Mouse (Mus musculus): Measurements from ENCODE around the gene Lgals2.
"Not testable (repeated sequence)": the region's sequence is repeated elsewhere in the genome, so short reads cannot be mapped to it uniquely, and the experiment has no call there.

The Lgals2 gene

GRCm38 (mm10) chr15:78855303-78855965 is at the start of gene Lgals2:
Gene Lgals2 (minus strand): TSS chr15:78855529.
- DNase-seq: no peak

GRCm38 (mm10) chr15:78903243-78903642 is 47.9 kb upstream of the Lgals2 start:
- DNase-seq: peak; percentile 62

- DNase-seq: no peak
Measured at GRCm38 (mm10) chr15:78901422-78901789, 46.1 kb upstream of the Lgals2 start.

GRCm38 (mm10) chr15:78900585-78901421 is 45.5 kb upstream of the Lgals2 start:
- no peak for DNase-seq

GRCm38 (mm10) chr15:78899740-78900584 is 44.6 kb upstream of the Lgals2 start, which contains the start of gene Sh3bp1:
Gene Sh3bp1 (plus strand): TSS chr15:78899768.
- no peak for DNase-seq

GRCm38 (mm10) chr15:78899409-78899739 is 44.0 kb upstream of the Lgals2 start, which contains the start of gene Gm49510:
Gene Gm49510 (plus strand): TSS chr15:78899667.
- no peak for DNase-seq

- DNase-seq: no peak
Measured at GRCm38 (mm10) chr15:78898507-78899001, 43.2 kb upstream of the Lgals2 start.

GRCm38 (mm10) chr15:78897488-78897887 is 42.2 kb upstream of the Lgals2 start:
- DNase-seq: no peak

GRCm38 (mm10) chr15:78896149-78896548 is 40.8 kb upstream of the Lgals2 start:
- DNase-seq: no peak

GRCm38 (mm10) chr15:78895741-78896140 is 40.4 kb upstream of the Lgals2 start:
- no peak for DNase-seq

GRCm38 (mm10) chr15:78894726-78895125 is 39.4 kb upstream of the Lgals2 start:
- no peak for DNase-seq

GRCm38 (mm10) chr15:78892440-78892839 is 37.1 kb upstream of the Lgals2 start:
- DNase-seq: no peak

GRCm38 (mm10) chr15:78889401-78889853 is 34.1 kb upstream of the Lgals2 start:
- no peak for DNase-seq

GRCm38 (mm10) chr15:78881828-78882227 is 26.5 kb upstream of the Lgals2 start:
- no peak for DNase-seq

- DNase-seq: no peak
Measured at GRCm38 (mm10) chr15:78880432-78880831, 25.1 kb upstream of the Lgals2 start.

GRCm38 (mm10) chr15:78878792-78879516 is 23.6 kb upstream of the Lgals2 start:
- DNase-seq: not testable (repeated sequence)

- peak; percentile 61 for DNase-seq
Measured at GRCm38 (mm10) chr15:78877810-78878390, 22.6 kb upstream of the Lgals2 start.

- peak; percentile 97 for DNase-seq
Measured at GRCm38 (mm10) chr15:78876991-78877809, 21.9 kb upstream of the Lgals2 start, which contains the start of gene Gga1. Gene Gga1 (plus strand): TSS chr15:78877190.

GRCm38 (mm10) chr15:78876258-78876696 is 20.9 kb upstream of the Lgals2 start:
- DNase-seq: peak; percentile 94

- peak; percentile 39 for DNase-seq
Measured at GRCm38 (mm10) chr15:78875537-78875936, 20.2 kb upstream of the Lgals2 start.

GRCm38 (mm10) chr15:78874989-78875388 is 19.7 kb upstream of the Lgals2 start:
- no peak for DNase-seq

Measured in kidney, adult 11 months (tissue).